8 mouse cellular contexts compared by ENCODE assay signal in the genomic region with DNA sequence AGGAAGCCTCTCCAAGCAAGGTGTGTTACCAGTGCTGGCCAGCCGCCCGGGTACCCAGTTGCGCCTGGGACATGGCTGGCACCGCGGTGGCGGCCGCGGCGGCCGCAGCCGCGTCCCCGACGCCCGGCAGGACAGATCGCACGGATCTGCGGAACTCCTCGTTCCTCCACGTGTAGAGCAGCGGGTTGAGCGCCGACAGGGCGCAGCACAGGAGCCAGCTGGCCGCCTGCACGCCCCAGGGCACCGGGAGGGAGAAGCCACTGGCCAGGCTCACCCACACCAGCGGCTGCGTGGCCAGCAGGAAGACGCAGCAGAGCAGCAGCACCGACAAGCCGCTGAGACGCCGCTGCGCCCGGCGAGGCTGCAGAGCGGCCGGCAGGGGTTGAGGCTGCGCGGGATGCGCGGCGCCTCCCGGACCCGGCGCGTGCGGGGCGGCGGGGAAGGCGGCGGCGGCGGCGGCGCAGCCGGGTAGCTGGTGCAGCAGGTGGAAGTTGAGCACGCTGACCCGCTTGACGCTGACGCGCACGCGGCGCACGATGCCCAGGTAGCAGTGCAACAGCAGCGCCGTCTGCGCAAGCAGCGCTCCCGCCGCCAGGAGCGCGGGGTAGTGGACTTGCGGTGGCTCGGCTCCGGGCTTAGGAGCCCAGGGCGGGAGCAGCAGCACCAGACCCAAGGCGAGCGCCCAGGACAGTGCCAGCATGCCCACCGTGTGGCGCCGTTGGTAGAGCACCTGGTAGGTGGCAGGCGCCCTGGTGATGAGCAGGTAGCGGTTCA. TPM values are rescaled to one million over a fixed set of nuclear protein-coding genes. Genes with fewer than 3 reads are reported as not detected.
DNase-seq lines count a peak whose midpoint lies in the region; ATAC-seq and TF ChIP-seq lines count a peak whose summit lies in the region.

No protein-coding gene starts in this region.

- H3K9ac ChIP-seq in kidney, embryonic 14.5 days (ENCODE audit: low read depth, low read length) = peak overlapping the region; percentile 48
- no peak overlapping the region for H3K9ac ChIP-seq in liver, embryonic 11.5 days (ENCODE audit: low read depth, low read length)
- peak overlapping the region; percentile 59 for H3K9ac ChIP-seq in midbrain, postnatal 0 days (replicated peaks; ENCODE audit: low read length, poor library complexity, severe bottlenecking)

- no peaks in the 10 kb centered on the region for H3K36me3 ChIP-seq in kidney, embryonic 14.5 days (ENCODE audit: control insufficient read depth, insufficient read depth, low read length)
- H3K36me3 ChIP-seq in liver, embryonic 11.5 days (ENCODE audit: control insufficient read depth, insufficient read depth, low read length) = no peaks in the 10 kb centered on the region
- H3K36me3 ChIP-seq in midbrain, postnatal 0 days (ENCODE audit: insufficient read depth, low read length) = no peaks in the 10 kb centered on the region

- peaks cover 43% of the 10 kb centered on the region for H3K27me3 ChIP-seq in kidney, embryonic 14.5 days (ENCODE audit: control insufficient read depth, insufficient read depth, low read length)
- H3K27me3 ChIP-seq in liver, embryonic 11.5 days (replicated peaks; ENCODE audit: control insufficient read depth, insufficient read depth, low read length) = peaks cover 51% of the 10 kb centered on the region
- peaks cover 6% of the 10 kb centered on the region for H3K27me3 ChIP-seq in midbrain, postnatal 0 days (ENCODE audit: insufficient read depth, low read length)

- peak; percentile 4 for DNase-seq in kidney, adult 11 months
- no peak for DNase-seq in kidney, adult 8-10 months
- DNase-seq in embryo, embryonic 9.5 days (ENCODE audit: extremely low spot score) = peak; percentile 51
- DNase-seq in heart, adult 9 months (ENCODE audit: low spot score in 2 of 2) = peak; percentile 10 to 17
- DNase-seq in liver, embryonic 11.5 days (ENCODE audit: low spot score) = peak; percentile 53
- DNase-seq in midbrain, postnatal 0 days (ENCODE audit: low spot score) = peak; percentile 57
- DNase-seq in testis, postnatal 14 days (ENCODE audit: low spot score) = peak; percentile 27

- no peaks in the 10 kb centered on the region for H3K9me3 ChIP-seq in kidney, embryonic 14.5 days (ENCODE audit: control insufficient read depth, low read length)
- no peaks in the 10 kb centered on the region for H3K9me3 ChIP-seq in liver, embryonic 11.5 days (ENCODE audit: control insufficient read depth, low read length)
- no peaks in the 10 kb centered on the region for H3K9me3 ChIP-seq in midbrain, postnatal 0 days (ENCODE audit: low read length)

- no peak overlapping the region for H3K27ac ChIP-seq in kidney, embryonic 14.5 days (ENCODE audit: low read depth, low read length)
- no peak overlapping the region for H3K27ac ChIP-seq in liver, embryonic 11.5 days (ENCODE audit: low read depth, low read length)
- peak overlapping the region; percentile 43 for H3K27ac ChIP-seq in midbrain, postnatal 0 days (ENCODE audit: low read depth, low read length)

- peaks cover 22% of the 10 kb centered on the region; the same call in 1 of the 2 replicates for H3K4me1 ChIP-seq in kidney, embryonic 14.5 days (ENCODE audit: control insufficient read depth, insufficient read depth, low read length)
- H3K4me1 ChIP-seq in liver, embryonic 11.5 days (replicated peaks; ENCODE audit: control insufficient read depth, insufficient read depth, low read length) = peaks cover 10% of the 10 kb centered on the region; the same call in 1 of the 2 replicates
- peaks cover 5% of the 10 kb centered on the region; the same call in 1 of the 2 replicates for H3K4me1 ChIP-seq in midbrain, postnatal 0 days (ENCODE audit: insufficient read depth, low read length)

- peak overlapping the region; percentile 98 for H3K4me2 ChIP-seq in kidney, embryonic 14.5 days (replicated peaks; ENCODE audit: low read depth, low read length)
- H3K4me2 ChIP-seq in liver, embryonic 11.5 days = peak overlapping the region; percentile 85
- H3K4me2 ChIP-seq in midbrain, postnatal 0 days (ENCODE audit: low read depth, low read length, poor library complexity, severe bottlenecking) = peak overlapping the region; percentile 99

- peak overlapping the region; percentile 58 for H3K4me3 ChIP-seq in kidney, embryonic 14.5 days (ENCODE audit: low read length)
- peak overlapping the region; percentile 51 for H3K4me3 ChIP-seq in liver, embryonic 11.5 days (ENCODE audit: low read depth, low read length)
- peak overlapping the region; percentile 68 for H3K4me3 ChIP-seq in midbrain, postnatal 0 days (ENCODE audit: low read depth, low read length)

- under 1% methylated on average over 66 of the region's 86 CpGs for WGBS in kidney, embryonic 14.5 days
- WGBS in liver, embryonic 11.5 days = 1% methylated on average over 86 of the region's 86 CpGs
- WGBS in midbrain, postnatal 0 days = under 1% methylated on average over 80 of the region's 86 CpGs

- no peak for TF ChIP-seq CTCF in midbrain, postnatal 0 days (IDR thresholded peaks at IDR 0.05)

- peak; percentile 76 for ATAC-seq in kidney, embryonic 14.5 days (ENCODE audit: low FRiP score, low TSS enrichment)
- peak; percentile 29; the same call in 1 of the 2 replicates for ATAC-seq in liver, embryonic 11.5 days (replicated peaks; ENCODE audit: low FRiP score)
- ATAC-seq in midbrain, postnatal 0 days (ENCODE audit: low FRiP score) = peak; percentile 74

RNA-seq across cellular contexts. Expression of a gene that starts 1.6 kb away (rescaled TPM):
- polyA plus RNA-seq in kidney, embryonic 14.5 days (2014; fragmentation: Nextera tagmentation; extraction: Ambion mirVana) = 0.65 and 1.2 TPM in 2 replicates
- polyA plus RNA-seq in liver, embryonic 11.5 days (2014; fragmentation: Nextera tagmentation; extraction: Ambion mirVana) = 0.34 and 1.0 TPM in 2 replicates
- total RNA-seq in midbrain, postnatal 0 days (2014; rRNA removed) = 8.9 and 9.1 TPM in 2 replicates
- polyA plus RNA-seq in midbrain, postnatal 0 days (2015; fragmentation: Nextera tagmentation; extraction: Ambion mirVana) = 2.2 and 2.5 TPM in 2 replicates

Comparison
In these comparisons a context has a peak if more than half of its experiments do, and no peak if none do; other contexts are left out.
1. DNase-seq: peak in kidney, adult 11 months (single experiment), embryo, embryonic 9.5 days (single experiment), heart, adult 9 months (2 of 2), liver, embryonic 11.5 days (single experiment), midbrain, postnatal 0 days (single experiment) and testis, postnatal 14 days (single experiment); none in kidney, adult 8-10 months (0 of 2).
2. Peak in every context shown above with its lines, with median percentiles within 50 percentile points of each other: ATAC-seq, H3K4me2 ChIP-seq and H3K4me3 ChIP-seq.